Mouse (Mus musculus) common myeloid progenitor, adult 5-6 weeks (primary cell): Measurements from ENCODE around the gene Fmo3. TPM values are rescaled to one million over a fixed set of nuclear protein-coding genes. Genes with fewer than 3 reads are reported as not detected.

ENCODE experiments used
- ATAC-seq: replicated peaks from 2 replicates; pipeline ENCODE4 v1.8.0; 2016; ENCODE audit warnings: low read depth, mild to moderate bottlenecking, moderate TSS enrichment, inconsistent platforms; ENCODE audit not compliant: poor library complexity, severe bottlenecking
- total RNA-seq: library from RNA; stranded (forward); fragments of 200-1000, 187-1606 nt; gene quantifications from 2 replicates; pipeline ENCODE4 v1.2.3, GENCODE M21; 2017

Fmo3 gene
- total RNA-seq, 1 experiment from 2014 or later = not detected

- ATAC-seq = no peak
Observed at GRCm38 (mm10) chr1:162931880-162932279, 52.4 kb downstream of the Fmo3 start.

- no peak for ATAC-seq
Observed at GRCm38 (mm10) chr1:162931310-162931875, 52.9 kb downstream of the Fmo3 start.

GRCm38 (mm10) chr1:162930631-162931030 lies 53.7 kb downstream of the Fmo3 start:
- ATAC-seq = no peak

GRCm38 (mm10) chr1:162929146-162929545 lies 55.2 kb downstream of the Fmo3 start:
- ATAC-seq = no peak

- no peak for ATAC-seq
Observed at GRCm38 (mm10) chr1:162925121-162925520, 59.2 kb downstream of the Fmo3 start.

GRCm38 (mm10) chr1:162916661-162917060 lies 67.7 kb downstream of the Fmo3 start:
- ATAC-seq = no peak

GRCm38 (mm10) chr1:162914932-162915556 lies 69.3 kb downstream of the Fmo3 start:
- no peak for ATAC-seq

- ATAC-seq = no peak
Observed at GRCm38 (mm10) chr1:162912085-162912484, 72.2 kb downstream of the Fmo3 start.

Other genes starting within 250 kb of the Fmo3 start
- gene Prrc2c, start 244.0 kb downstream of the Fmo3 start, total RNA-seq = 237 and 253 TPM in 2 replicates
- not detected in 2 replicates for gene Fmo4, start 170.6 kb downstream of the Fmo3 start, total RNA-seq
- gene Fmo1, start 117.9 kb downstream of the Fmo3 start, total RNA-seq = 0.23 TPM in 1 of 2 replicates, not detected in the other
- not detected in 2 replicates for gene Fmo2, start 85.8 kb downstream of the Fmo3 start, total RNA-seq
- gene Fmo6, start 47.0 kb downstream of the Fmo3 start, total RNA-seq = not detected in 2 replicates
- gene Mroh9, start 101.1 kb upstream of the Fmo3 start, total RNA-seq = not detected in 2 replicates